Mouse (Mus musculus): ENCODE measurements around the gene Slc35f1. TPM values are rescaled to one million over a fixed set of nuclear protein-coding genes. Genes with fewer than 3 reads are reported as not detected.
A peak's percentile ranks its signal among the peaks of the same experiment; 100 is the strongest.

Slc35f1 gene
- total and polyA plus RNA-seq, 2 experiments from 2014 or later, result 35.2 to 111 TPM

DNA sequence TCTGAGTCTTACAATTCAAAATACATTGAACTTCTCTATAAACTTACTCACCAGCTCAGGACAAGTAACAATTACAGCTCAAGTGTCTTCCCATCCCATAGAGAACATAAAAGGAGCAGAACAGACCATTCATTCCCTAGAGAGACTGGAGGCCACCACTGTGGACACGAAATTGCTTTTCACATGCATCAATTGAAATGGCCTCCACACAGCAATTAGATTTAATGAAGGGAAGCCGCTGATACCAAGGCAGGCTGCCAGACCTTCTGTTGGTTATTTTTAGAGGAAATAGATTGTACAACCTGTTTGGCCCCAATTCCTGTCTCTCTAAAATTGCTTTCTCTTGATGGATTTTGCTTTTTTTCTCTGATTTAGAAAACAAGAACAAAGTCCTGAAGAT lies 150.5 kb downstream of the Slc35f1 start:
- DNase-seq (ENCODE audit: low spot score) (peak; percentile 65), ATAC-seq (ENCODE audit: low FRiP score) (no peak)
- no peaks in the 10 kb centered on the region for H3K36me3 ChIP-seq (ENCODE audit: insufficient read depth, low read length)
- 66% methylated on average over 2 of the region's 2 CpGs for whole genome bisulfite sequencing
- no peak overlapping the region for H3K9ac ChIP-seq (replicated peaks; ENCODE audit: low read length, poor library complexity, severe bottlenecking)
- no peak overlapping the region for H3K27ac ChIP-seq (ENCODE audit: low read depth, low read length)
- H3K4me1 ChIP-seq (ENCODE audit: insufficient read depth, low read length), result no peaks in the 10 kb centered on the region
- TF ChIP-seq CTCF (IDR thresholded peaks at IDR 0.05), result no peak
- no peaks in the 10 kb centered on the region for H3K27me3 ChIP-seq (ENCODE audit: insufficient read depth, low read length)
- H3K4me3 ChIP-seq (ENCODE audit: low read depth, low read length), result no peak overlapping the region
- no peak overlapping the region for H3K4me2 ChIP-seq (ENCODE audit: low read depth, low read length, poor library complexity, severe bottlenecking)
- H3K9me3 ChIP-seq (ENCODE audit: low read length), result no peaks in the 10 kb centered on the region

DNA sequence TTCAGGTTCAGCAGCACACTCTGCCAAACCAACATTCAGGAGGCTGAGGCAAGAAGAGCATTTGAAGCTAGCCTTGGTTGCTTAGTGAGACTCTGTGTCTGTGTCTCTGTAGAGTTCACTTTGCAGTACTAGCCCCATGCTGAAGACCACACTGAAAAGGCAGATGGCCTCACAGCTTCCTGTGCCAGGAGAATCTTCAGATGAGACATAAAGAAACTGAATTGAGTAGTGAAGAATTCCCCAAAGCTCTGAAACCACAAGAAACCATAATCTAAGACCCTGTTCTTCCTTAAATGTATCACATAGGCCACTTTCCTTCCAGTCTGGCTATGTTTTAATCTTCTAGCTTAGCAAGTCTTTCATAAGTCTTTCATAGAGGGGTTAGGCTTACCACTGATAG lies 161.7 kb downstream of the Slc35f1 start:
- ATAC-seq (ENCODE audit: low FRiP score) (no peak), DNase-seq (ENCODE audit: low spot score) (no peak)
- TF ChIP-seq CTCF (IDR thresholded peaks at IDR 0.05), result no peak
- Histone ChIP-seq H3K27me3 (ENCODE audit: insufficient read depth, low read length) (no peaks in the 10 kb centered on the region), H3K9ac (replicated peaks; ENCODE audit: low read length, poor library complexity, severe bottlenecking) (no peak overlapping the region), H3K27ac (ENCODE audit: low read depth, low read length) (no peak overlapping the region), H3K36me3 (ENCODE audit: insufficient read depth, low read length) (no peaks in the 10 kb centered on the region), H3K4me1 (ENCODE audit: insufficient read depth, low read length) (no peaks in the 10 kb centered on the region), H3K9me3 (ENCODE audit: low read length) (no peaks in the 10 kb centered on the region), H3K4me3 (ENCODE audit: low read depth, low read length) (no peak overlapping the region), H3K4me2 (ENCODE audit: low read depth, low read length, poor library complexity, severe bottlenecking) (no peak overlapping the region)

DNA sequence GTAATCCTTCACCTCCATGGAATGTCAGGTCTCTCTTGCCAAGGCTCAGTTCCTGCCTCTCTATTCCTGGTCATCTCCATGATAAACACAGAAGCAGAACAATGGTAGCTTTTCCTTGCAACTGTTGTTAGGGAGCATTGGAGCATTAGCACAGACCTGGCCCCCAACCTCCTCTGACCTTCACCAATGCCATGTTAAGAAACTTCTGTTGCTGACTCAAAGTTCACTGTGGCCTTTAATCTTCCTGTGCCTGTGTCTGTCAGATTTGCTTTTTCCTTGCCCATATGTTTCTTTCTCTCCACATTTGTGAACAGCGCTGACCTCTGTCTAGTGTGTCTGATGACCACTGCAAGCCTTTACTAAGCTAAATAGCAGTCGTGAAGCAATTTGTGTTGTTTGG lies 170.5 kb downstream of the Slc35f1 start:
- no peak overlapping the region for H3K4me3 ChIP-seq (ENCODE audit: low read depth, low read length)
- no peak overlapping the region for H3K9ac ChIP-seq (replicated peaks; ENCODE audit: low read length, poor library complexity, severe bottlenecking)
- DNase-seq (ENCODE audit: low spot score) (no peak), ATAC-seq (ENCODE audit: low FRiP score) (no peak)
- TF ChIP-seq CTCF (IDR thresholded peaks at IDR 0.05), result no peak
- no peaks in the 10 kb centered on the region for H3K36me3 ChIP-seq (ENCODE audit: insufficient read depth, low read length)
- no peaks in the 10 kb centered on the region for H3K9me3 ChIP-seq (ENCODE audit: low read length)
- H3K27ac ChIP-seq (ENCODE audit: low read depth, low read length), result no peak overlapping the region
- no peaks in the 10 kb centered on the region for H3K4me1 ChIP-seq (ENCODE audit: insufficient read depth, low read length)
- 88% methylated on average over 2 of the region's 2 CpGs for WGBS
- no peaks in the 10 kb centered on the region for H3K27me3 ChIP-seq (ENCODE audit: insufficient read depth, low read length)
- H3K4me2 ChIP-seq (ENCODE audit: low read depth, low read length, poor library complexity, severe bottlenecking), result no peak overlapping the region

DNA sequence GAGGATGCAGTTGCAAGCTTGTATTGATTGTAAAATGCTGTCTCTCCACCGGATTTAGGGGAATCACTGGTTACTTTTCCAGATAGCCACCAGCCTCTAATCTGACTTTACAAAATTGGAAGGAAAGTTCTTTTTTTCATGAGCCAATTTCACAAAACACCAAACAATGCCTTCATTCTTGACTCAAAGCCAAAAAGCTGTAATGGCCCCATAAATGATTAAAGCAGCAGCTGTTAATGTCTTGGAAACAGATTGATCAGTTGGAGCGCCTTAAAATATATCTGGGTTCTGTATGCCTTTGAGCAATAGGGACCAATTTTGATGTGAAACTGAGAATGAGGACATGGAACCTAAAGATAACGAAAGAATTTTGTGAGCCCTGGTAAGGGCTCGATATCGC lies 174.6 kb downstream of the Slc35f1 start:
- 82% methylated on average over 5 of the region's 5 CpGs for WGBS

DNA sequence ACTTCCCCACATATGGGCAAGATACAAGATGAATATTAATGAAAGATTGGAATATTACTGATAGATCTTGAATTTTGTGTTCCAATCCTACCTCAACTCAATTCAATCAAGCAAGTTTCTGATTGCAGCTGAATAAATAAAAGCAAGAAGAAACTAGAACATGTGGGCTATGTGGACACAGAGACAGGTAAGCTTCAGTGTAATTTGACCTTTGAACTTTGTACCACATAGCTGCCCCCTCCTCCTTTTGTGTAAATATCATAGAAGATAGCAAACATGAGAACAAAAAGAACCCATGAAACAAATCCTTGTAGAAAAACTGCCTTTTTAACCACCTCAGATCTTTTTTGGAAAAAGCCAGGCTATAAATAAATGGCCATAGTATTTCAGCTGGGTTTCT lies 180.8 kb downstream of the Slc35f1 start:
- no peaks in the 10 kb centered on the region for H3K36me3 ChIP-seq (ENCODE audit: insufficient read depth, low read length)
- no peak for DNase-seq (ENCODE audit: low spot score)
- no peaks in the 10 kb centered on the region for H3K9me3 ChIP-seq (ENCODE audit: low read length)
- H3K27ac ChIP-seq (ENCODE audit: low read depth, low read length), result no peak overlapping the region
- H3K27me3 ChIP-seq (ENCODE audit: insufficient read depth, low read length), result no peaks in the 10 kb centered on the region
- H3K9ac ChIP-seq (replicated peaks; ENCODE audit: low read length, poor library complexity, severe bottlenecking), result no peak overlapping the region
- no peak for TF ChIP-seq CTCF (IDR thresholded peaks at IDR 0.05)
- H3K4me2 ChIP-seq (ENCODE audit: low read depth, low read length, poor library complexity, severe bottlenecking), result no peak overlapping the region
- no peak overlapping the region for H3K4me3 ChIP-seq (ENCODE audit: low read depth, low read length)
- no peak for ATAC-seq (ENCODE audit: low FRiP score)
- H3K4me1 ChIP-seq (ENCODE audit: insufficient read depth, low read length), result no peaks in the 10 kb centered on the region

More for the DNA sequence above, 174.6 kb downstream of the Slc35f1 start:
- H3K27me3 ChIP-seq (ENCODE audit: insufficient read depth, low read length), result no peaks in the 10 kb centered on the region
- TF ChIP-seq CTCF (IDR thresholded peaks at IDR 0.05), result no peak
- H3K9ac ChIP-seq (replicated peaks; ENCODE audit: low read length, poor library complexity, severe bottlenecking), result no peak overlapping the region
- H3K4me3 ChIP-seq (ENCODE audit: low read depth, low read length), result no peak overlapping the region
- H3K9me3 ChIP-seq (ENCODE audit: low read length), result no peaks in the 10 kb centered on the region
- no peaks in the 10 kb centered on the region for H3K36me3 ChIP-seq (ENCODE audit: insufficient read depth, low read length)
- ATAC-seq (ENCODE audit: low FRiP score) (no peak), DNase-seq (ENCODE audit: low spot score) (peak; percentile 22)
- no peak overlapping the region for H3K4me2 ChIP-seq (ENCODE audit: low read depth, low read length, poor library complexity, severe bottlenecking)
- H3K4me1 ChIP-seq (ENCODE audit: insufficient read depth, low read length), result no peaks in the 10 kb centered on the region
- no peak overlapping the region for H3K27ac ChIP-seq (ENCODE audit: low read depth, low read length)

DNA sequence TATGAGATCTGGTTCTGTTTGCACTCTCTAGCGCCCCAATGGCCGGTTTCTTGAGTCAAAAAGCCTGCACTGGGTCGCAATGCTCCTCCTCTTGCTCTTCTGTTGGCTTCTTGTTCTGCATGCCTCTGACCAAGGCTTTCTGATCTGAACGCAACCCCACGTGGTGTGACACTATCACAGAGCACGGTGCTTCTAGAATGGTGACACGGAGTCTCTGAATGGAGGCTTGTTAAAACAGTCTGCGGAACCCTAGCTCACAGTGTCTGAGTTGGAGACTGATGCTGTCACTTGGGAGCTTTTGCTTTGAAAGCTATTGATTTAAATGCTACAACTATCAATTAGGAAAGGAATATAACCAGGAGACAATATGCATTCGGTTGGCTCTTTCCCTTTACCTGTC lies 183.8 kb downstream of the Slc35f1 start:
- DNase-seq (ENCODE audit: low spot score) (no peak), ATAC-seq (ENCODE audit: low FRiP score) (no peak)
- Histone ChIP-seq H3K4me2 (ENCODE audit: low read depth, low read length, poor library complexity, severe bottlenecking) (no peak overlapping the region), H3K27me3 (ENCODE audit: insufficient read depth, low read length) (no peaks in the 10 kb centered on the region), H3K36me3 (ENCODE audit: insufficient read depth, low read length) (no peaks in the 10 kb centered on the region), H3K27ac (ENCODE audit: low read depth, low read length) (no peak overlapping the region), H3K9ac (replicated peaks; ENCODE audit: low read length, poor library complexity, severe bottlenecking) (no peak overlapping the region), H3K4me3 (ENCODE audit: low read depth, low read length) (no peak overlapping the region), H3K4me1 (ENCODE audit: insufficient read depth, low read length) (no peaks in the 10 kb centered on the region; the same call in 1 of the 2 replicates), H3K9me3 (ENCODE audit: low read length) (no peaks in the 10 kb centered on the region)
- 73% methylated on average over 9 of the region's 9 CpGs for WGBS
- no peak for TF ChIP-seq CTCF (IDR thresholded peaks at IDR 0.05)

DNA sequence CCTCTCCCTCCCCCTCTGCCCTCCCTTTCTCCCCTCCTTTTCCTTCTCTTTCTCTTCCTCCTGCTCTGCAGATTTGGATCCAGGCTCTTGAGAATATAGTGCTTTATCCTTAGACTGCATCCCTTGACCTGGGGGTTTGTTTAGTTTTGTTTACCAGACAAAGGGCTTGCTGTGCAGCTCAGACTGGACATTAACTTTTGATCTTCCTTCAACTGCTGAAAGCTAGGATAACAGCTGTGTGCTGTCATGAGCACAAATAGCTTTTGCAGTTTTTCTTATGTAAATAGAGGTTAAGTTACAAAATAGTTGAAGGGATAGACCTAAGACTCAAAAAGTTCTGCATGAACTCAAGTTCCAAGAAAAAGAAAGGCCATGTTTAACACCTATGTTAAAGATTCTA lies 184.4 kb downstream of the Slc35f1 start:
- Histone ChIP-seq H3K4me2 (ENCODE audit: low read depth, low read length, poor library complexity, severe bottlenecking) (no peak overlapping the region), H3K9me3 (ENCODE audit: low read length) (no peaks in the 10 kb centered on the region), H3K9ac (replicated peaks; ENCODE audit: low read length, poor library complexity, severe bottlenecking) (no peak overlapping the region), H3K4me3 (ENCODE audit: low read depth, low read length) (no peak overlapping the region), H3K27me3 (ENCODE audit: insufficient read depth, low read length) (no peaks in the 10 kb centered on the region), H3K27ac (ENCODE audit: low read depth, low read length) (no peak overlapping the region), H3K36me3 (ENCODE audit: insufficient read depth, low read length) (no peaks in the 10 kb centered on the region), H3K4me1 (ENCODE audit: insufficient read depth, low read length) (no peaks in the 10 kb centered on the region; the same call in 1 of the 2 replicates)
- no peak for DNase-seq (ENCODE audit: low spot score)
- no peak for TF ChIP-seq CTCF (IDR thresholded peaks at IDR 0.05)
- ATAC-seq (ENCODE audit: low FRiP score), result no peak
